Comparison of ENCODE assay signal across 10 mouse cellular contexts in the genomic region with DNA sequence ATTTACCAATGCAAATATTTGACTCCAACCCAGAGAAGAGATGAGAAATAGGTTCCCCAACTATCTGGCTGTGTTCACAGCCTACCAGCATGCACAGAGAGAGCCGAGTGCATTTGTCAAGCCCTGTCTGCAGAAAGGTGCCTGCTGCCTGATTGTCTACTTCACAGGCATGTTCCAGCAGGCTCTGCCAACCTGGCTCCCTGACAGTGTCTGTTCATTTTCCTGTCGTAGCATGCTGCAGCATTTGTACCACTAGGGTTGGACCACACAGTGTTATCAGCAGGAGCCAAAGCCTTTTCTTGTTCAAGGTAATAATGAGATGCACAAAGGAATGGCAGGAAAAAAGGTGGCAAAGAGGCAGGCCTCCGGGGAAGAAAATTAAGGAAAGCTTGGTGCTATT.
DNase-seq lines count a peak whose midpoint lies in the region; ATAC-seq and TF ChIP-seq lines count a peak whose summit lies in the region.
"Had no signal": no experiment of that assay in that cellular context is flagged by ENCODE, and none has a peak within 500 bp of the region (broad histone marks: within the 10 kb centered on the region; RNA-seq: fewer than 3 reads in every experiment).

No protein-coding gene starts in this region.

- no peak for TF ChIP-seq POLR2A in cerebellum, adult 2 months (IDR thresholded peaks at IDR 0.05; ENCODE audit: borderline replicate concordance, insufficient read depth, low read length)

- H3K4me3 ChIP-seq in cerebellum, adult 2 months (replicated peaks; ENCODE audit: insufficient read depth, low read depth, low read length): no peak overlapping the region
- H3K4me3 ChIP-seq in forebrain, embryonic 15.5 days: no peak overlapping the region
- no peak overlapping the region for H3K4me3 ChIP-seq in limb, embryonic 13.5 days
- H3K4me3 ChIP-seq: heart, adult 2 months had no signal

- no peak overlapping the region for H3K4me2 ChIP-seq in forebrain, embryonic 15.5 days (replicated peaks)
- H3K4me2 ChIP-seq in limb, embryonic 13.5 days (replicated peaks): no peak overlapping the region

- H3K9ac ChIP-seq in forebrain, embryonic 15.5 days (replicated peaks): no peak overlapping the region
- H3K9ac ChIP-seq in limb, embryonic 13.5 days: no peak overlapping the region

- TF ChIP-seq CTCF in cerebellum, adult 2 months (IDR thresholded peaks at IDR 0.05; ENCODE audit: borderline replicate concordance, insufficient read depth, low read depth, low read length): peak; percentile 20; the same call in 1 of the 2 replicates

- no peaks in the 10 kb centered on the region for H3K9me3 ChIP-seq in forebrain, embryonic 15.5 days
- no peaks in the 10 kb centered on the region for H3K9me3 ChIP-seq in limb, embryonic 13.5 days

- no peak overlapping the region for H3K27ac ChIP-seq in cerebellum, adult 2 months (ENCODE audit: insufficient read depth, low read length)
- H3K27ac ChIP-seq in forebrain, embryonic 15.5 days (replicated peaks): peak overlapping the region; percentile 49
- H3K27ac ChIP-seq in limb, embryonic 13.5 days: no peak overlapping the region
- H3K27ac ChIP-seq: heart, adult 2 months had no signal

- peaks cover 3% of the 10 kb centered on the region; the same call in 1 of the 2 replicates for H3K4me1 ChIP-seq in cerebellum, adult 2 months (ENCODE audit: control insufficient read depth, insufficient read depth, low read length)
- peaks cover 16% of the 10 kb centered on the region for H3K4me1 ChIP-seq in forebrain, embryonic 15.5 days
- no peaks in the 10 kb centered on the region; the same call in 1 of the 2 replicates for H3K4me1 ChIP-seq in limb, embryonic 13.5 days

- ATAC-seq in forebrain, embryonic 15.5 days (replicated peaks): peak; percentile 91
- ATAC-seq in limb, embryonic 13.5 days (ENCODE audit: low FRiP score, low read depth): peak; percentile 32; the same call in 1 of the 2 replicates
- ATAC-seq in monocyte, adult 5-6 weeks (replicated peaks; ENCODE audit: insufficient number of reproducible peaks, low FRiP score, low TSS enrichment, poor library complexity, severe bottlenecking): no peak

- DNase-seq in brain, adult 2 months (ENCODE audit: low read depth, low spot score): peak; percentile 88
- DNase-seq in cerebellum, adult 2 months: peak; percentile 82 to 92
- no peak for DNase-seq in T-cell, adult 2 months (ENCODE audit: low spot score)
- DNase-seq in heart, adult 8-10 months (ENCODE audit: low spot score): no peak
- DNase-seq in gastrocnemius, postnatal 14 days: no peak
- DNase-seq: heart, adult 2 months; kidney, postnatal 36 days had no signal

- intact Hi-C loops in gastrocnemius, postnatal 14 days (cut with DNase I; ENCODE audit: low total_unique reads): no loop called here

- no peaks in the 10 kb centered on the region for H3K27me3 ChIP-seq in cerebellum, adult 2 months (ENCODE audit: control insufficient read depth, insufficient read depth, low read length)
- H3K27me3 ChIP-seq in forebrain, embryonic 15.5 days: no peaks in the 10 kb centered on the region
- H3K27me3 ChIP-seq in limb, embryonic 13.5 days: no peaks in the 10 kb centered on the region

- WGBS in cerebellum, adult 2 months: 5% methylated on average over 3 of the region's 3 CpGs
- WGBS in forebrain, embryonic 15.5 days: 4% methylated on average over 3 of the region's 3 CpGs
- 18% methylated on average over 3 of the region's 3 CpGs for WGBS in limb, embryonic 13.5 days

- H3K36me3 ChIP-seq in forebrain, embryonic 15.5 days: peaks cover 2% of the 10 kb centered on the region; the same call in 1 of the 2 replicates
- H3K36me3 ChIP-seq in limb, embryonic 13.5 days: no peaks in the 10 kb centered on the region

Comparison
In these comparisons a context has a peak if more than half of its experiments do, and no peak if none do; other contexts are left out.
1. DNase-seq: peak in brain, adult 2 months (single experiment) and cerebellum, adult 2 months (2 of 2); none in T-cell, adult 2 months (single experiment), heart, adult 8-10 months (single experiment) and gastrocnemius, postnatal 14 days (single experiment).